ENCODE assay signal across 8 mouse cellular contexts in the genomic region with DNA sequence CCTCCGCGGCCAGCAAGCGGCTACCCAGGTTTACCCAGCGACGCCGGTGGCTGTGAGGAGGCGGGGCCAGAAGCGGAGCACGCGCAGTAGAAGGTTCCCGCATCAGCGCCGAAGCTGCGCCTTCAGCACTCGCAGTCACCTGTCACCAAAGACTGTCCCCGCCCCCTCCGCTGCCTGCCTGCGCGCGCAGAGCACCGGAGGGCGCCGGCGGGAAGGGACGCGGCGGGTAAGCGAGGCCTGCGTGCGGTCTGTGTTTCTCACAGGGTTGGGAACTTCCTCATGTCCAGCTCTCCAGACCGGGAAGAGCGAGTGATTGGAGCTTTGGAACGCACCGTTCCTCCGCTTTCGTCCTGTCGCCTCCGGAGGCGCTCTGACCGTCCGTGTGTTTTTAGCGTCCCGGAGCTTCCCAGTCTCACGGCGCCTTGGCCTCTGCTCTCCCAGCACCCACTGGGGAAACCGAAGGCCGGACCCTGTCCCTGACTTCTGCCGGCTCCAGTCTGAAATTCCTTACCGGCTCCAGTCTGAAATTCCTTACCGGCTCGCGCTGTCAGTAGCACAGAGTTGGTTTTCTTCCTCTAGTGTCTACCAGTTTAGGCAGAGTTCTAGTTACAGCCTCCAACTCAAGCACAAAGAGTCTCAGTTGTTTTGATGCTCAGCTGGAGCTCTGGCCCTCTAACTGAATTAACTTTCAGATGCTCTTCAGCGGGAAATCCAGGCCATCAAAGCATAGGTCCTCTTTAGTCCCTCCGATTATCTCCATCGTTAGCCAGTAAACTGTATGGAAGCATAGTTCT. TPM values are rescaled to one million over a fixed set of nuclear protein-coding genes. Genes with fewer than 3 reads are reported as not detected.
A peak's percentile ranks its signal among the peaks of the same experiment; 100 is the strongest.
DNase-seq lines count a peak whose midpoint lies in the region; ATAC-seq and TF ChIP-seq lines count a peak whose summit lies in the region.

TSS of gene Ipp (plus strand) at position 125 of the 794 bp plus-strand sequence.

- under 1% methylated on average over 55 of the region's 55 CpGs for WGBS in forebrain, embryonic 15.5 days
- under 1% methylated on average over 55 of the region's 55 CpGs for WGBS in lung, adult 2 months

- H3K9ac ChIP-seq in ES-E14 (ENCODE audit: insufficient read depth, low read depth, low read length, poor library complexity, severe bottlenecking) = peak within 1 kb of the TSS; percentile 93
- H3K9ac ChIP-seq in forebrain, embryonic 15.5 days (replicated peaks) = peak within 1 kb of the TSS; percentile 80

- H3K4me3 ChIP-seq in ES-E14 (ENCODE audit: insufficient read depth in 1 of 2, low read depth in 1 of 2, low read length in 2 of 2, poor library complexity in 1 of 2, severe bottlenecking in 1 of 2) = peak within 1 kb of the TSS; percentile 80 to 90
- peak within 1 kb of the TSS; percentile 73 for H3K4me3 ChIP-seq in forebrain, embryonic 15.5 days
- H3K4me3 ChIP-seq in lung, adult 2 months (replicated peaks; ENCODE audit: extremely low read depth, low read depth, low read length) = peak within 1 kb of the TSS; percentile 69

- peak within 1 kb of the TSS; percentile 52; the same call in 1 of the 2 replicates for H3K27ac ChIP-seq in ES-E14 (ENCODE audit: insufficient read depth, low read depth, low read length, poor library complexity, severe bottlenecking)
- H3K27ac ChIP-seq in forebrain, embryonic 15.5 days (replicated peaks) = peak within 1 kb of the TSS; percentile 91

- ATAC-seq in forebrain, embryonic 15.5 days (replicated peaks) = peak; percentile 99
- peak; percentile 98 for ATAC-seq in neutrophil, adult 5-6 weeks (ENCODE audit: extremely low read depth, insufficient number of reproducible peaks, low FRiP score, poor library complexity, severe bottlenecking)

- peak; percentile 91 for DNase-seq in ES-E14 (ENCODE audit: low read depth, low spot score)
- peak; percentile 97 for DNase-seq in cerebellum, adult 11-12 months
- peak; percentile 89 for DNase-seq in heart, postnatal 25 days (ENCODE audit: low spot score)
- peak; percentile 91 to 98 for DNase-seq in layer of hippocampus, adult 18-20 months (ENCODE audit: low spot score in 2 of 2)
- DNase-seq in lung, adult 2 months = peak; percentile 93
- peak; percentile 94 for DNase-seq in thymus, adult 18-20 months

- H3K36me3 ChIP-seq in ES-E14 (ENCODE audit: control insufficient read depth, insufficient read depth, low read length, poor library complexity, severe bottlenecking) = no peaks in the 10 kb centered on the region
- H3K36me3 ChIP-seq in forebrain, embryonic 15.5 days = 0 out of 2 replicates have a peak, but pooled peaks cover 2% of the 10 kb centered on the region

- no peaks in the 10 kb centered on the region for H3K9me3 ChIP-seq in ES-E14 (ENCODE audit: control insufficient read depth, insufficient read depth, low read depth, low read length)
- H3K9me3 ChIP-seq in forebrain, embryonic 15.5 days = no peaks in the 10 kb centered on the region

- H3K4me1 ChIP-seq in ES-E14 (ENCODE audit: control insufficient read depth in 2 of 2, insufficient read depth in 2 of 2, low read length in 2 of 2, poor library complexity in 1 of 2) = no peaks in the 10 kb centered on the region; a peak in 1 of 4 replicates
- H3K4me1 ChIP-seq in forebrain, embryonic 15.5 days = peaks cover 18% of the 10 kb centered on the region
- H3K4me1 ChIP-seq in lung, adult 2 months (ENCODE audit: control insufficient read depth, insufficient read depth, low read length) = no peaks in the 10 kb centered on the region; the same call in 1 of the 2 replicates

- intact Hi-C loops in heart, postnatal 25 days (cut with DNase I) = loop anchor here (2.0 to 5.0 kb wide), 2 partner anchors 43 to 50 kb away; partner anchors contain the start of genes Gpbp1l1, Mast2 and Tmem69

- no peaks in the 10 kb centered on the region for H3K27me3 ChIP-seq in forebrain, embryonic 15.5 days

- peak within 1 kb of the TSS; percentile 59 for H3K4me2 ChIP-seq in forebrain, embryonic 15.5 days (replicated peaks)

- peak; percentile 22; the same call in 1 of the 2 replicates for TF ChIP-seq CTCF in lung, adult 2 months (IDR thresholded peaks at IDR 0.05; ENCODE audit: insufficient read depth, low read length)

- in situ Hi-C loops in ES-E14 (cut with MboI; ENCODE audit: low sequenced_read_pairs in 2 of 2, unreplicated experiment in 2 of 2) = no loop called here

- peak; percentile 87 for TF ChIP-seq POLR2A in lung, adult 2 months (IDR thresholded peaks at IDR 0.05; ENCODE audit: borderline replicate concordance, extremely low read depth, low read depth, low read length)

TF ChIP-seq in ES-E14, 5 proteins besides CTCF, POLR2A, EP300 and RAD21:
- TF ChIP-seq HCFC1 (IDR thresholded peaks at IDR 0.05; ENCODE audit: borderline replicate concordance, insufficient read depth, low read length) (0 out of 2 replicates have a peak, but pooled peaks have one; percentile 61), ZNF384 (IDR thresholded peaks at IDR 0.05; ENCODE audit: low read depth, low read length) (no peak), MAFK (IDR thresholded peaks at IDR 0.05; ENCODE audit: insufficient read depth, low read depth, low read length) (peak; percentile 8; the same call in 1 of the 2 replicates)
TF ChIP-seq in ES-E14: peak in this region for 2.

RNA-seq across cellular contexts. Expression of gene Ipp, which starts in this region (rescaled TPM):
- 2.6 and 3.7 TPM in 2 replicates for total RNA-seq in ES-E14 (2012; rRNA removed)
- 18.0 and 18.6 TPM in 2 replicates for polyA plus RNA-seq in forebrain, embryonic 15.5 days (2015; fragmentation: Nextera tagmentation; extraction: Ambion mirVana)
- total RNA-seq in heart, postnatal 25 days (2021) = 10 to 100 TPM; 12.4 to 16.2 TPM
- total RNA-seq in layer of hippocampus, adult 18-20 months (2021) = 10 to 100 TPM; 17.1 to 19.4 TPM
- polyA plus RNA-seq in lung, adult 2 months (2012; rRNA removed) = 1.4 and 2.5 TPM in 2 replicates
- 7.1 and 11.1 TPM in 2 replicates for total RNA-seq in neutrophil, adult 5-6 weeks (2017)

Comparison
In these comparisons a context has a peak if more than half of its experiments do, and no peak if none do; other contexts are left out.
1. Peak in every context shown above with its lines: DNase-seq, ATAC-seq, H3K4me3 ChIP-seq and H3K27ac ChIP-seq.